Mouse (Mus musculus) testis, adult 2 months (tissue): Measurements from ENCODE around the gene Sult5a1. TPM values are rescaled to one million over a fixed set of nuclear protein-coding genes. Genes with fewer than 3 reads are reported as not detected.

ENCODE experiments used
- H3K27ac ChIP-seq: fragments of 200-500 bp; 2 replicates; pipeline ENCODE4 v1.5.1; 2012; ENCODE audit warnings: low read depth, low read length; ENCODE audit not compliant: control insufficient read depth, insufficient read depth
- H3K27me3 ChIP-seq: fragments of 200-500 bp; 2 replicates; pipeline ENCODE4 v1.6.1; 2012; ENCODE audit warnings: mild to moderate bottlenecking, low read length, moderate library complexity; ENCODE audit not compliant: control insufficient read depth, insufficient read depth
- H3K36me3 ChIP-seq: fragments of 200-500 bp; 2 replicates; pipeline ENCODE4 v1.6.1; 2012; ENCODE audit warnings: mild to moderate bottlenecking, low read length; ENCODE audit not compliant: control insufficient read depth, insufficient read depth
- H3K4me1 ChIP-seq: fragments of 200-500 bp; 2 replicates; pipeline ENCODE4 v1.6.1; 2012; ENCODE audit warnings: low read length; ENCODE audit not compliant: control insufficient read depth, insufficient read depth
- H3K4me3 ChIP-seq: fragments of 200-500 bp; 2 replicates; pipeline ENCODE4 v1.5.1; 2012; ENCODE audit warnings: low read depth, mild to moderate bottlenecking, low read length, moderate library complexity, mixed read lengths; ENCODE audit not compliant: control insufficient read depth
- CTCF ChIP-seq: fragments of 200-500 bp; IDR thresholded peaks from 2 replicates; pipeline ENCODE4 v1.5.1; 2012; ENCODE audit warnings: low read depth, mild to moderate bottlenecking, inconsistent platforms, low read length, moderate library complexity; ENCODE audit not compliant: control insufficient read depth, insufficient read depth, insufficient replicate concordance
- POLR2A ChIP-seq: fragments of 200-500 bp; IDR thresholded peaks from 2 replicates; pipeline ENCODE4 v1.6.1; 2012; ENCODE audit warnings: low read depth, mild to moderate bottlenecking, inconsistent platforms, low read length, moderate library complexity; ENCODE audit not compliant: control insufficient read depth
- polyA plus RNA-seq: library from polyadenylated mRNA; depleted of rRNA; stranded (reverse); fragments of >200 nt; gene quantifications from 2 replicates; pipeline ENCODE4 v1.2.3, GENCODE M21; 2012; rRNA removed

The Sult5a1 gene
- polyA plus RNA-seq, 1 experiment: 3.8 TPM

DNA sequence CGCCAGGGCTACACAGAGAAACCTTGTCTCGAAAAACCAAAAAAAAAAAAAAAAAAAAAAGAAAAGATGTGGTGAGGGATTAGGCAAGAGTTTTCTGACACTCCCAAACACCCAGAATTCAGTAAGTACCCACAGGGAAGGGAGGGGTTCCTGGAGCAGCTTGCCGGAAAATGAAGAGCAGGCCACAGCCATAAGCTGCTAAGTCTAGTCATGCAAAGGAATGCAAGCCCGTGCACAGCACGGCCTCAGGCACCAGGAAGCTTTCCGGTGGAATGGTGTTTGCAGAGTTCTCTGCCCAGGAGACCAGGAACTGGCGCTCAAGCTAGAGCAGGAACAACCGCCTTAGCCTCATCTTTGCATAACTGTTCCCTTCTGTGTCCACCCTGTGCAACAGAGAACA lies 57.8 kb downstream of the Sult5a1 start:
- no peaks in the 10 kb centered on the region for H3K27me3 ChIP-seq
- H3K36me3 ChIP-seq: peaks cover 1% of the 10 kb centered on the region; the same call in 1 of the 2 replicates
- no peak overlapping the region for H3K4me3 ChIP-seq
- TF ChIP-seq POLR2A (no peak), CTCF (no peak)
- peaks cover 5% of the 10 kb centered on the region; the same call in 1 of the 2 replicates for H3K4me1 ChIP-seq
- peak overlapping the region; percentile 41 for H3K27ac ChIP-seq

DNA sequence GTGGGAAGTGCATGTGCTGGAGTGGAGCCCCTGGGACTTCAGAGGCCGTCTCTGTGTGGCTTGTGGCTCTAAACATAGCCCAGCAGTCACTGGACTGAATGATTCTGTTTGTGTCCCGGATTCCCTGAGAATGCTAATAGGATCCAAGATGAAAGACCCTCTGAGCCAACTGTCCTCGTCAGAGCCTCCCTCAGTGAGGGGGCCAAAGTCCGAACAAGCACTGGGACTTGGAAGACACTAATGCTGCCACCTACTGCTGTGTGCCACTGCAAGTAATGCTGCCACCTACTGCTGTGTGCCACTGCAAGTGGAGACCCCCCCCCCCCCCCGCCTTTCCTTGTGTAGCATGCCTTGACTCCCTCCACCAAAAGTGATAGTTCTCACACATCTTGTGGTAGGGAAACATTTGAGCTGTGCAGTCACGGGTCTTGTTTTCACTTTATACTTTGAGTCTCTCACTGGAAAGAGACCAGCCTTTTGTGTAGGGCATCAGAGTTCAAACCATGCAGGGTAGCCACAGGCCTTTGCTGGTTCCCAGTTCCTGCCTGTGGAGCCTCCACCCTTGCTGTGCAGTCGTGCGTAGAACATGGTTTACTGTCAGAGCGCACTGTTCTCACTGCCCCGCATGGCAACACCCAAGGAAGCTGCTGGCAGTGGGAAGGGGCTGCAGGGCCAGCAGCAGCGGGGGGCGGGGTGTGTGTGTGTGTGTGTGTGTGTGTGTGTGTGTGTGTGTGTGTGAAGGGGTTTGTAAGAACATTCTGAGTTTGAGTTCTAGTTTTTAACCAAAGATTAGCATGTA lies 60.1 kb downstream of the Sult5a1 start:
- H3K4me1 ChIP-seq: peaks cover 2% of the 10 kb centered on the region; the same call in 1 of the 2 replicates
- H3K27me3 ChIP-seq: no peaks in the 10 kb centered on the region
- no peak for TF ChIP-seq CTCF
- no peak for TF ChIP-seq POLR2A
- H3K36me3 ChIP-seq: no peaks in the 10 kb centered on the region; the same call in 1 of the 2 replicates
- no peak overlapping the region for H3K27ac ChIP-seq
- no peak overlapping the region for H3K4me3 ChIP-seq

DNA sequence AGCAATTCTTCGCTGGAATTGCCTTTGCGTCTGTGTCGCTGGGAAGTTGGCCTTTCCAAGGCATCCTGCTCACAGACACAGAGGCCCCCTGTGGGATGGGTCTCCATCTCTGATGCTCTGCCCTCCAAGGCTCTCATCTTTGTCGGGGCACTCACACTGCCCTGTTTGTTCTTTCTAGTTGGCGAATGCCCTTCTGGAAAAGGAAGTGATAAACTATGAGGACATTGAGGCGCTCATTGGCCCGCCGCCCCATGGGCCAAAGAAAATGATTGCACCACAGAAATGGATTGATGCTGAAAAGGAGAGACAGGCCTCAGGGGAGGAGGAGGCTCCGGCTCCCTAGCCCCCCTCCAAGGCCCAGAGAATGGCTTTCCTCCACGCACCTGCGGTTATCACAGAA lies 60.9 kb downstream of the Sult5a1 start:
- Histone ChIP-seq H3K27ac (no peak overlapping the region), H3K36me3 (no peaks in the 10 kb centered on the region; the same call in 1 of the 2 replicates), H3K4me1 (no peaks in the 10 kb centered on the region; the same call in 1 of the 2 replicates), H3K4me3 (no peak overlapping the region), H3K27me3 (no peaks in the 10 kb centered on the region)
- TF ChIP-seq POLR2A (no peak), CTCF (no peak)

Other genes with a start within 250 kb of the Sult5a1 start
- gene Ankrd11, start 116.0 kb downstream of the Sult5a1 start, polyA plus RNA-seq: 37.6 and 41.9 TPM in 2 replicates
- gene Spg7, start 95.4 kb downstream of the Sult5a1 start, polyA plus RNA-seq: 101 and 124 TPM in 2 replicates
- gene Rpl13, start 56.0 kb downstream of the Sult5a1 start, polyA plus RNA-seq: 834 and 1,155 TPM in 2 replicates
- gene Cpne7, start 40.9 kb downstream of the Sult5a1 start, polyA plus RNA-seq: 1.1 and 1.3 TPM in 2 replicates
- 9.6 and 10.5 TPM in 2 replicates for gene Dpep1, start 27.9 kb upstream of the Sult5a1 start, polyA plus RNA-seq
- gene Chmp1a, start 54.4 kb upstream of the Sult5a1 start, polyA plus RNA-seq: 98.1 and 98.4 TPM in 2 replicates
- gene Spata33, start 54.5 kb upstream of the Sult5a1 start, polyA plus RNA-seq: 921 and 929 TPM in 2 replicates
- 62.0 and 65.4 TPM in 2 replicates for gene Cdk10, start 66.5 kb upstream of the Sult5a1 start, polyA plus RNA-seq
- 34.4 and 35.0 TPM in 2 replicates for gene Spata2l, start 77.9 kb upstream of the Sult5a1 start, polyA plus RNA-seq
- gene Zfp276, start 95.9 kb upstream of the Sult5a1 start, polyA plus RNA-seq: 7.9 and 8.3 TPM in 2 replicates
- 30.0 and 34.2 TPM in 2 replicates for gene Vps9d1, start 96.0 kb upstream of the Sult5a1 start, polyA plus RNA-seq
- gene Fanca, start 160.3 kb upstream of the Sult5a1 start, polyA plus RNA-seq: 37.3 and 48.1 TPM in 2 replicates
- 26.0 and 27.4 TPM in 2 replicates for gene Spire2, start 174.4 kb upstream of the Sult5a1 start, polyA plus RNA-seq
- gene Tcf25, start 215.4 kb upstream of the Sult5a1 start, polyA plus RNA-seq: 39.4 and 41.8 TPM in 2 replicates
- 0.02 and 0.15 TPM in 2 replicates for gene Mc1r, start 248.8 kb upstream of the Sult5a1 start, polyA plus RNA-seq